Mouse (Mus musculus): Measurements from ENCODE around the gene Cxcr5. TPM values are rescaled to one million over a fixed set of nuclear protein-coding genes. Genes with fewer than 3 reads are reported as not detected.

The Cxcr5 gene
- polyA plus RNA-seq, 1 experiment from 2014 or later: not detected

Other genes starting within 250 kb of the Cxcr5 start
- gene C2cd2l, start 241.6 kb downstream of the Cxcr5 start, polyA plus RNA-seq (2015; fragmentation: Nextera tagmentation; extraction: Ambion mirVana): 21.7 and 24.3 TPM in 2 replicates
- 30.5 and 34.0 TPM in 2 replicates for gene Dpagt1, start 235.9 kb downstream of the Cxcr5 start, polyA plus RNA-seq (2015; fragmentation: Nextera tagmentation; extraction: Ambion mirVana)
- gene H2afx, start 227.2 kb downstream of the Cxcr5 start, polyA plus RNA-seq (2015; fragmentation: Nextera tagmentation; extraction: Ambion mirVana): 108 and 149 TPM in 2 replicates
- 58.3 and 62.5 TPM in 2 replicates for gene Hmbs, start 217.6 kb downstream of the Cxcr5 start, polyA plus RNA-seq (2015; fragmentation: Nextera tagmentation; extraction: Ambion mirVana)
- 37.4 and 40.8 TPM in 2 replicates for gene Vps11, start 200.2 kb downstream of the Cxcr5 start, polyA plus RNA-seq (2015; fragmentation: Nextera tagmentation; extraction: Ambion mirVana)
- gene Hyou1, start 182.4 kb downstream of the Cxcr5 start, polyA plus RNA-seq (2015; fragmentation: Nextera tagmentation; extraction: Ambion mirVana): 26.5 and 30.8 TPM in 2 replicates
- 61.3 and 69.8 TPM in 2 replicates for gene Slc37a4, start 165.0 kb downstream of the Cxcr5 start, polyA plus RNA-seq (2015; fragmentation: Nextera tagmentation; extraction: Ambion mirVana)
- 1,003 and 1,094 TPM in 2 replicates for gene Rps25, start 154.7 kb downstream of the Cxcr5 start, polyA plus RNA-seq (2015; fragmentation: Nextera tagmentation; extraction: Ambion mirVana)
- 261 and 302 TPM in 2 replicates for gene Trappc4, start 154.3 kb downstream of the Cxcr5 start, polyA plus RNA-seq (2015; fragmentation: Nextera tagmentation; extraction: Ambion mirVana)
- gene Ccdc84, start 143.3 kb downstream of the Cxcr5 start, polyA plus RNA-seq (2015; fragmentation: Nextera tagmentation; extraction: Ambion mirVana): 32.4 and 36.4 TPM in 2 replicates
- gene Foxr1, start 120.7 kb downstream of the Cxcr5 start, polyA plus RNA-seq (2015; fragmentation: Nextera tagmentation; extraction: Ambion mirVana): 0.09 TPM in 1 of 2 replicates, not detected in the other
- gene Upk2, start 106.9 kb downstream of the Cxcr5 start, polyA plus RNA-seq (2015; fragmentation: Nextera tagmentation; extraction: Ambion mirVana): 0.73 TPM in 1 of 2 replicates, not detected in the other
- 9.7 and 11.5 TPM in 2 replicates for gene Bcl9l, start 79.1 kb downstream of the Cxcr5 start, polyA plus RNA-seq (2015; fragmentation: Nextera tagmentation; extraction: Ambion mirVana)
- gene Ddx6, start 43.0 kb upstream of the Cxcr5 start, polyA plus RNA-seq (2015; fragmentation: Nextera tagmentation; extraction: Ambion mirVana): 15.1 and 16.8 TPM in 2 replicates
- gene Treh, start 111.4 kb upstream of the Cxcr5 start, polyA plus RNA-seq (2015; fragmentation: Nextera tagmentation; extraction: Ambion mirVana): not detected in 2 replicates
- gene Phldb1, start 173.3 kb upstream of the Cxcr5 start, polyA plus RNA-seq (2015; fragmentation: Nextera tagmentation; extraction: Ambion mirVana): 30.2 and 36.1 TPM in 2 replicates
- 135 and 145 TPM in 2 replicates for gene Arcn1, start 206.0 kb upstream of the Cxcr5 start, polyA plus RNA-seq (2015; fragmentation: Nextera tagmentation; extraction: Ambion mirVana)
- 133 and 136 TPM in 2 replicates for gene Ift46, start 206.0 kb upstream of the Cxcr5 start, polyA plus RNA-seq (2015; fragmentation: Nextera tagmentation; extraction: Ambion mirVana)
- 25.8 and 28.9 TPM in 2 replicates for gene Tmem25, start 237.4 kb upstream of the Cxcr5 start, polyA plus RNA-seq (2015; fragmentation: Nextera tagmentation; extraction: Ambion mirVana)
- gene Ttc36, start 241.2 kb upstream of the Cxcr5 start, polyA plus RNA-seq (2015; fragmentation: Nextera tagmentation; extraction: Ambion mirVana): 0.22 and 0.77 TPM in 2 replicates

Data from neural tube, embryonic 15.5 days (tissue).